ENCODE assay signal across 8 mouse cellular contexts in genomic region chr9:22188025-22188611, GRCm38 (mm10). TPM values are rescaled to one million over a fixed set of nuclear protein-coding genes. Genes with fewer than 3 reads are reported as not detected.
A peak's percentile ranks its signal among the peaks of the same experiment; 100 is the strongest.
DNase-seq lines count a peak whose midpoint lies in the region; ATAC-seq and TF ChIP-seq lines count a peak whose summit lies in the region.

Gene Zfp872 (plus strand): TSS chr9:22188090.

- no peaks in the 10 kb centered on the region; the same call in 1 of the 2 replicates for H3K4me1 ChIP-seq in spleen, adult 2 months (ENCODE audit: control insufficient read depth, insufficient read depth, insufficient read length)
- H3K4me1 ChIP-seq in embryonic facial prominence, embryonic 12.5 days, result no peaks in the 10 kb centered on the region; the same call in 1 of the 2 replicates
- no peaks in the 10 kb centered on the region for H3K4me1 ChIP-seq in heart, embryonic 12.5 days (replicated peaks)
- H3K4me1 ChIP-seq in kidney, embryonic 15.5 days, result peaks cover 7% of the 10 kb centered on the region; the same call in 1 of the 2 replicates
- H3K4me1 ChIP-seq in liver, postnatal 0 days (ENCODE audit: insufficient read depth), result no peaks in the 10 kb centered on the region

- H3K4me2 ChIP-seq in embryonic facial prominence, embryonic 12.5 days (replicated peaks), result peak within 1 kb of the TSS; percentile 69
- peak within 1 kb of the TSS; percentile 78 for H3K4me2 ChIP-seq in heart, embryonic 12.5 days
- H3K4me2 ChIP-seq in kidney, embryonic 15.5 days, result peak within 1 kb of the TSS; percentile 80
- H3K4me2 ChIP-seq in liver, postnatal 0 days (ENCODE audit: low read depth, low read length), result peak within 1 kb of the TSS; percentile 55

- peak; percentile 69 for ATAC-seq in embryonic facial prominence, embryonic 12.5 days (ENCODE audit: insufficient number of reproducible peaks, insufficient read depth, low FRiP score, low TSS enrichment)
- ATAC-seq in heart, embryonic 12.5 days (ENCODE audit: insufficient number of reproducible peaks, low FRiP score), result peak; percentile 48
- peak; percentile 64 for ATAC-seq in kidney, embryonic 15.5 days (replicated peaks; ENCODE audit: low FRiP score)
- no peak for ATAC-seq in liver, postnatal 0 days

- H3K27ac ChIP-seq in spleen, adult 2 months (ENCODE audit: insufficient read depth, low read length), result no peak within 1 kb of the TSS
- H3K27ac ChIP-seq in embryonic facial prominence, embryonic 12.5 days, result no peak within 1 kb of the TSS
- H3K27ac ChIP-seq in heart, embryonic 12.5 days (ENCODE audit: poor library complexity, severe bottlenecking), result no peak within 1 kb of the TSS
- H3K27ac ChIP-seq in kidney, embryonic 15.5 days, result no peak within 1 kb of the TSS
- H3K27ac ChIP-seq in liver, postnatal 0 days (ENCODE audit: low read depth), result no peak within 1 kb of the TSS

- H3K36me3 ChIP-seq in spleen, adult 2 months (ENCODE audit: control insufficient read depth, insufficient read depth, low read length), result no peaks in the 10 kb centered on the region
- H3K36me3 ChIP-seq in embryonic facial prominence, embryonic 12.5 days, result no peaks in the 10 kb centered on the region
- H3K36me3 ChIP-seq in heart, embryonic 12.5 days, result no peaks in the 10 kb centered on the region
- H3K36me3 ChIP-seq in kidney, embryonic 15.5 days, result no peaks in the 10 kb centered on the region
- H3K36me3 ChIP-seq in liver, postnatal 0 days (replicated peaks; ENCODE audit: insufficient read depth, low read length), result no peaks in the 10 kb centered on the region

- DNase-seq in spleen, adult 2 months (ENCODE audit: low read depth in 1 of 2, low spot score in 2 of 2), result no peak
- DNase-seq in spleen, postnatal 4 days (ENCODE audit: low spot score in 2 of 2), result no peak
- DNase-seq in liver, postnatal 0 days, result no peak
- peak; percentile 13 for DNase-seq in ovary, postnatal 10 days (ENCODE audit: low spot score)
- no peak for DNase-seq in spleen, adult 12 weeks (ENCODE audit: low spot score)

- WGBS in spleen, adult 2 months, result 16% methylated on average over 43 of the region's 43 CpGs
- 15% methylated on average over 43 of the region's 43 CpGs for WGBS in embryonic facial prominence, embryonic 12.5 days
- WGBS in heart, embryonic 12.5 days, result 15% methylated on average over 43 of the region's 43 CpGs
- 17% methylated on average over 43 of the region's 43 CpGs for WGBS in kidney, embryonic 15.5 days
- 12% methylated on average over 42 of the region's 43 CpGs for WGBS in liver, postnatal 0 days (ENCODE audit: insufficient replicate concordance)

- H3K9me3 ChIP-seq in embryonic facial prominence, embryonic 12.5 days, result peaks cover 9% of the 10 kb centered on the region; the same call in 1 of the 2 replicates
- H3K9me3 ChIP-seq in heart, embryonic 12.5 days (replicated peaks), result peaks cover 26% of the 10 kb centered on the region
- H3K9me3 ChIP-seq in kidney, embryonic 15.5 days (replicated peaks), result peaks cover 17% of the 10 kb centered on the region
- peaks cover 8% of the 10 kb centered on the region; the same call in 1 of the 2 replicates for H3K9me3 ChIP-seq in liver, postnatal 0 days (ENCODE audit: low read length)

- TF ChIP-seq POLR2A in spleen, adult 2 months (IDR thresholded peaks at IDR 0.05; ENCODE audit: low read depth, low read length), result no peak

- no peak for TF ChIP-seq CTCF in spleen, adult 2 months (IDR thresholded peaks at IDR 0.05; ENCODE audit: extremely low read depth, insufficient read depth, insufficient read length, insufficient replicate concordance)
- TF ChIP-seq CTCF in liver, postnatal 0 days (IDR thresholded peaks at IDR 0.05; ENCODE audit: low read depth), result no peak

- peak within 1 kb of the TSS; percentile 34 for H3K9ac ChIP-seq in embryonic facial prominence, embryonic 12.5 days
- peak within 1 kb of the TSS; percentile 63 for H3K9ac ChIP-seq in heart, embryonic 12.5 days
- H3K9ac ChIP-seq in kidney, embryonic 15.5 days, result peak within 1 kb of the TSS; percentile 38
- H3K9ac ChIP-seq in liver, postnatal 0 days (replicated peaks), result no peak within 1 kb of the TSS

- TF ChIP-seq EP300 in liver, postnatal 0 days (IDR thresholded peaks at IDR 0.05; ENCODE audit: low read depth), result no peak

- peak within 1 kb of the TSS; percentile 8; the same call in 1 of the 2 replicates for H3K4me3 ChIP-seq in spleen, adult 2 months (ENCODE audit: extremely low read depth, insufficient read depth, insufficient read length)
- peak within 1 kb of the TSS; percentile 41 for H3K4me3 ChIP-seq in embryonic facial prominence, embryonic 12.5 days
- H3K4me3 ChIP-seq in heart, embryonic 12.5 days, result peak within 1 kb of the TSS; percentile 45
- peak within 1 kb of the TSS; percentile 46 for H3K4me3 ChIP-seq in kidney, embryonic 15.5 days (replicated peaks)
- peak within 1 kb of the TSS; percentile 25; the same call in 1 of the 2 replicates for H3K4me3 ChIP-seq in liver, postnatal 0 days (ENCODE audit: low read depth, low read length)

- H3K27me3 ChIP-seq in spleen, adult 2 months (ENCODE audit: control insufficient read depth, insufficient read depth, low read length), result peaks cover 6% of the 10 kb centered on the region
- H3K27me3 ChIP-seq in embryonic facial prominence, embryonic 12.5 days, result no peaks in the 10 kb centered on the region
- peaks cover 13% of the 10 kb centered on the region; the same call in 1 of the 2 replicates for H3K27me3 ChIP-seq in heart, embryonic 12.5 days (replicated peaks)
- 0 out of 2 replicates have a peak, but pooled peaks cover 10% of the 10 kb centered on the region for H3K27me3 ChIP-seq in kidney, embryonic 15.5 days
- H3K27me3 ChIP-seq in liver, postnatal 0 days (ENCODE audit: insufficient read depth, low read length), result peaks cover 8% of the 10 kb centered on the region

RNA-seq across cellular contexts. Expression of gene Zfp872, which starts in this region (rescaled TPM):
- polyA plus RNA-seq in spleen, adult 2 months (2012; rRNA removed), result not detected in 2 replicates
- polyA plus RNA-seq in embryonic facial prominence, embryonic 12.5 days (2016; fragmentation: Nextera tagmentation; extraction: Ambion mirVana), result 0.17 and 0.20 TPM in 2 replicates
- polyA plus RNA-seq in heart, embryonic 12.5 days (2016; fragmentation: Nextera tagmentation; extraction: Ambion mirVana), result 0.17 TPM in 1 of 2 replicates, not detected in the other
- 0.31 and 0.55 TPM in 2 replicates for polyA plus RNA-seq in kidney, embryonic 15.5 days (2015; fragmentation: Nextera tagmentation; extraction: Ambion mirVana)
- polyA plus RNA-seq in liver, postnatal 0 days (2015; fragmentation: Nextera tagmentation; extraction: Ambion mirVana), result 0.04 TPM in 2 replicates

Comparison
In these comparisons a context has a peak if more than half of its experiments do, and no peak if none do; other contexts are left out.
1. Peak in ATAC-seq, H3K4me3 ChIP-seq, H3K9ac ChIP-seq and H3K4me2 ChIP-seq in embryonic facial prominence, embryonic 12.5 days; RNA of the gene not detected or under 1 TPM.
2. Peak in ATAC-seq, H3K4me3 ChIP-seq, H3K9ac ChIP-seq and H3K4me2 ChIP-seq in heart, embryonic 12.5 days; RNA of the gene not detected or under 1 TPM.
3. Peak in ATAC-seq, H3K4me3 ChIP-seq, H3K9ac ChIP-seq and H3K4me2 ChIP-seq in kidney, embryonic 15.5 days; RNA of the gene not detected or under 1 TPM.